ENCODE assay signal across 14 mouse cellular contexts in genomic region chr7:6143991-6144531, GRCm38 (mm10). TPM values are rescaled to one million over a fixed set of nuclear protein-coding genes. Genes with fewer than 3 reads are reported as not detected.
DNase-seq lines count a peak whose midpoint lies in the region; ATAC-seq and TF ChIP-seq lines count a peak whose summit lies in the region.
"Had no signal": no experiment of that assay in that cellular context is flagged by ENCODE, and none has a peak within 500 bp of the region (broad histone marks: within the 10 kb centered on the region; RNA-seq: fewer than 3 reads in every experiment).

No protein-coding gene starts in this region.

- no peak for TF ChIP-seq CTCF in cerebellum, adult 2 months (IDR thresholded peaks at IDR 0.05; ENCODE audit: borderline replicate concordance, insufficient read depth, low read depth, low read length)
- no peak for TF ChIP-seq CTCF in bone marrow macrophage, adult 2 months (IDR thresholded peaks at IDR 0.05; ENCODE audit: low read depth, low read length)

- ATAC-seq in hindbrain, embryonic 13.5 days (ENCODE audit: low FRiP score), result peak; percentile 41; the same call in 1 of the 2 replicates
- ATAC-seq in hindbrain, embryonic 12.5 days (ENCODE audit: low FRiP score), result no peak
- ATAC-seq in liver, embryonic 16.5 days (ENCODE audit: low read depth), result peak; percentile 40
- no peak for ATAC-seq in kidney, embryonic 16.5 days (ENCODE audit: low FRiP score, low TSS enrichment)

- H3K4me1 ChIP-seq in cerebellum, adult 2 months (ENCODE audit: control insufficient read depth, insufficient read depth, low read length), result peaks cover 28% of the 10 kb centered on the region
- peaks cover 39% of the 10 kb centered on the region for H3K4me1 ChIP-seq in hindbrain, embryonic 13.5 days (replicated peaks)
- H3K4me1 ChIP-seq in hindbrain, embryonic 12.5 days, result 0 out of 2 replicates have a peak, but pooled peaks cover 2% of the 10 kb centered on the region
- peaks cover 53% of the 10 kb centered on the region for H3K4me1 ChIP-seq in bone marrow macrophage, adult 2 months (ENCODE audit: control insufficient read depth, insufficient read depth, low read length)
- H3K4me1 ChIP-seq in liver, embryonic 16.5 days (ENCODE audit: control insufficient read depth, low read depth, low read length), result peaks cover 51% of the 10 kb centered on the region
- H3K4me1 ChIP-seq in kidney, embryonic 16.5 days (ENCODE audit: insufficient read depth, low read length), result peaks cover 24% of the 10 kb centered on the region

- 21% methylated on average over 2 of the region's 2 CpGs for WGBS in cerebellum, adult 2 months
- 74% methylated on average over 2 of the region's 2 CpGs for WGBS in hindbrain, embryonic 13.5 days
- 96% methylated on average over 2 of the region's 2 CpGs for WGBS in hindbrain, embryonic 12.5 days
- WGBS in liver, embryonic 16.5 days (ENCODE audit: insufficient replicate concordance), result 33% methylated on average over 2 of the region's 2 CpGs
- WGBS in kidney, embryonic 16.5 days, result 95% methylated on average over 2 of the region's 2 CpGs

- H3K4me3 ChIP-seq in cerebellum, adult 2 months (replicated peaks; ENCODE audit: insufficient read depth, low read depth, low read length), result no peak overlapping the region
- H3K4me3 ChIP-seq in hindbrain, embryonic 13.5 days, result no peak overlapping the region
- no peak overlapping the region for H3K4me3 ChIP-seq in hindbrain, embryonic 12.5 days
- H3K4me3 ChIP-seq in bone marrow macrophage, adult 2 months (ENCODE audit: insufficient read depth, low read length), result no peak overlapping the region
- H3K4me3 ChIP-seq in liver, embryonic 16.5 days (ENCODE audit: low read depth, low read length), result no peak overlapping the region
- H3K4me3 ChIP-seq in kidney, embryonic 16.5 days (ENCODE audit: low read length), result no peak overlapping the region
- H3K4me3 ChIP-seq: lung, embryonic 15.5 days had no signal

- TF ChIP-seq POLR2A in cerebellum, adult 2 months (IDR thresholded peaks at IDR 0.05; ENCODE audit: borderline replicate concordance, insufficient read depth, low read length), result no peak
- TF ChIP-seq POLR2A in bone marrow macrophage, adult 2 months (IDR thresholded peaks at IDR 0.05; ENCODE audit: borderline replicate concordance, low read depth, low read length), result no peak

- H3K9me3 ChIP-seq in hindbrain, embryonic 13.5 days, result no peaks in the 10 kb centered on the region
- no peaks in the 10 kb centered on the region for H3K9me3 ChIP-seq in hindbrain, embryonic 12.5 days (replicated peaks)
- no peaks in the 10 kb centered on the region for H3K9me3 ChIP-seq in liver, embryonic 16.5 days (replicated peaks; ENCODE audit: control insufficient read depth, low read length)
- H3K9me3 ChIP-seq in kidney, embryonic 16.5 days (ENCODE audit: low read length), result no peaks in the 10 kb centered on the region
- H3K9me3 ChIP-seq: G1E; lung, embryonic 15.5 days had no signal

- H3K9ac ChIP-seq in hindbrain, embryonic 13.5 days, result no peak overlapping the region
- H3K9ac ChIP-seq in hindbrain, embryonic 12.5 days, result no peak overlapping the region
- H3K9ac ChIP-seq in liver, embryonic 16.5 days (ENCODE audit: low read depth, low read length), result no peak overlapping the region
- H3K9ac ChIP-seq in kidney, embryonic 16.5 days (replicated peaks; ENCODE audit: low read length), result no peak overlapping the region
- H3K9ac ChIP-seq: lung, embryonic 15.5 days had no signal

- no peak overlapping the region for H3K4me2 ChIP-seq in hindbrain, embryonic 13.5 days
- no peak overlapping the region for H3K4me2 ChIP-seq in hindbrain, embryonic 12.5 days (replicated peaks)
- no peak overlapping the region for H3K4me2 ChIP-seq in liver, embryonic 16.5 days (ENCODE audit: low read depth, low read length)
- H3K4me2 ChIP-seq in kidney, embryonic 16.5 days (replicated peaks; ENCODE audit: low read depth, low read length), result no peak overlapping the region
- H3K4me2 ChIP-seq: lung, embryonic 15.5 days had no signal

- H3K27me3 ChIP-seq in cerebellum, adult 2 months (ENCODE audit: control insufficient read depth, insufficient read depth, low read length), result no peaks in the 10 kb centered on the region
- no peaks in the 10 kb centered on the region for H3K27me3 ChIP-seq in hindbrain, embryonic 13.5 days
- no peaks in the 10 kb centered on the region for H3K27me3 ChIP-seq in hindbrain, embryonic 12.5 days
- no peaks in the 10 kb centered on the region for H3K27me3 ChIP-seq in liver, embryonic 16.5 days (ENCODE audit: control insufficient read depth, insufficient read depth, low read depth, low read length)
- H3K27me3 ChIP-seq in kidney, embryonic 16.5 days (ENCODE audit: insufficient read depth, low read length), result no peaks in the 10 kb centered on the region
- H3K27me3 ChIP-seq: lung, embryonic 15.5 days had no signal

- H3K27ac ChIP-seq in cerebellum, adult 2 months (ENCODE audit: insufficient read depth, low read length), result peak overlapping the region; percentile 52
- H3K27ac ChIP-seq in hindbrain, embryonic 13.5 days, result no peak overlapping the region
- H3K27ac ChIP-seq in hindbrain, embryonic 12.5 days, result no peak overlapping the region
- H3K27ac ChIP-seq in bone marrow macrophage, adult 2 months (ENCODE audit: insufficient read depth, low read depth, low read length), result peak overlapping the region; percentile 33
- H3K27ac ChIP-seq in liver, embryonic 16.5 days (ENCODE audit: low read length), result no peak overlapping the region
- no peak overlapping the region for H3K27ac ChIP-seq in kidney, embryonic 16.5 days (ENCODE audit: low read length)
- H3K27ac ChIP-seq: lung, embryonic 15.5 days had no signal

- peaks cover 12% of the 10 kb centered on the region for H3K36me3 ChIP-seq in hindbrain, embryonic 13.5 days
- peaks cover 14% of the 10 kb centered on the region for H3K36me3 ChIP-seq in hindbrain, embryonic 12.5 days
- no peaks in the 10 kb centered on the region for H3K36me3 ChIP-seq in liver, embryonic 16.5 days (ENCODE audit: control insufficient read depth, insufficient read depth)
- H3K36me3 ChIP-seq in kidney, embryonic 16.5 days (ENCODE audit: insufficient read depth, low read length), result peaks cover 16% of the 10 kb centered on the region; the same call in 1 of the 2 replicates

- DNase-seq in cerebellum, adult 2 months, result no peak
- no peak for DNase-seq in cerebellum, postnatal 10 days
- no peak for DNase-seq in retina, embryonic 14.5 days (ENCODE audit: low spot score)
- DNase-seq: cerebellum, adult 9-11 months; gastrocnemius, postnatal 36 days; kidney, adult 2 months; layer of hippocampus, postnatal 36 days had no signal

RNA-seq across cellular contexts. Expression of gene Zfp787, which starts 11.7 kb away (rescaled TPM):
- polyA plus RNA-seq in cerebellum, adult 2 months (2012; rRNA removed), result 45.2 and 45.9 TPM in 2 replicates
- 22.1 and 23.8 TPM in 2 replicates for polyA plus RNA-seq in hindbrain, embryonic 13.5 days (2015; fragmentation: Nextera tagmentation; extraction: Ambion mirVana)
- polyA plus RNA-seq in hindbrain, embryonic 12.5 days (2016; fragmentation: Nextera tagmentation; extraction: Ambion mirVana), result 32.5 and 34.8 TPM in 2 replicates
- 22.8 and 25.1 TPM in 2 replicates for polyA plus RNA-seq in bone marrow macrophage, adult 2 months (2012; ENCODE audit: insufficient read depth, insufficient read length, missing spikeins)
- polyA plus RNA-seq in liver, embryonic 16.5 days (2015; fragmentation: Nextera tagmentation; extraction: Ambion mirVana), result 9.7 and 10.0 TPM in 2 replicates
- 27.7 and 31.8 TPM in 2 replicates for polyA plus RNA-seq in kidney, embryonic 16.5 days (2015; fragmentation: Nextera tagmentation; extraction: Ambion mirVana)

RNA-seq across cellular contexts. Expression of gene Zfp444, which starts 28.0 kb away (rescaled TPM):
- 52.0 and 52.2 TPM in 2 replicates for polyA plus RNA-seq in cerebellum, adult 2 months (2012; rRNA removed)
- 89.1 and 94.9 TPM in 2 replicates for polyA plus RNA-seq in hindbrain, embryonic 13.5 days (2015; fragmentation: Nextera tagmentation; extraction: Ambion mirVana)
- polyA plus RNA-seq in hindbrain, embryonic 12.5 days (2016; fragmentation: Nextera tagmentation; extraction: Ambion mirVana), result 79.0 and 83.6 TPM in 2 replicates
- polyA plus RNA-seq in bone marrow macrophage, adult 2 months (2012; ENCODE audit: insufficient read depth, insufficient read length, missing spikeins), result 21.8 and 24.2 TPM in 2 replicates
- 16.1 and 16.6 TPM in 2 replicates for polyA plus RNA-seq in liver, embryonic 16.5 days (2015; fragmentation: Nextera tagmentation; extraction: Ambion mirVana)
- 69.9 and 73.5 TPM in 2 replicates for polyA plus RNA-seq in kidney, embryonic 16.5 days (2015; fragmentation: Nextera tagmentation; extraction: Ambion mirVana)

RNA-seq across cellular contexts. Expression of gene Galp, which starts 52.8 kb away (rescaled TPM):
- polyA plus RNA-seq in cerebellum, adult 2 months (2012; rRNA removed), result not detected in 2 replicates
- polyA plus RNA-seq in hindbrain, embryonic 13.5 days (2015; fragmentation: Nextera tagmentation; extraction: Ambion mirVana), result not detected in 2 replicates
- not detected in 2 replicates for polyA plus RNA-seq in hindbrain, embryonic 12.5 days (2016; fragmentation: Nextera tagmentation; extraction: Ambion mirVana)
- polyA plus RNA-seq in bone marrow macrophage, adult 2 months (2012; ENCODE audit: insufficient read depth, insufficient read length, missing spikeins), result not detected in 2 replicates
- polyA plus RNA-seq in liver, embryonic 16.5 days (2015; fragmentation: Nextera tagmentation; extraction: Ambion mirVana), result not detected in 2 replicates
- not detected in 2 replicates for polyA plus RNA-seq in kidney, embryonic 16.5 days (2015; fragmentation: Nextera tagmentation; extraction: Ambion mirVana)
- polyA plus RNA-seq: G1E; kidney, adult 2 months; lung, embryonic 15.5 days had no signal

Comparison
In these comparisons a context has a peak if more than half of its experiments do, and no peak if none do; other contexts are left out.
1. ATAC-seq: peak in hindbrain, embryonic 13.5 days (single experiment) and liver, embryonic 16.5 days (single experiment); none in hindbrain, embryonic 12.5 days (single experiment) and kidney, embryonic 16.5 days (single experiment).
2. H3K27ac ChIP-seq: peak in cerebellum, adult 2 months (single experiment) and bone marrow macrophage, adult 2 months (single experiment); none in hindbrain, embryonic 13.5 days (single experiment), hindbrain, embryonic 12.5 days (single experiment), liver, embryonic 16.5 days (single experiment) and kidney, embryonic 16.5 days (single experiment).